In the genomic region with DNA sequence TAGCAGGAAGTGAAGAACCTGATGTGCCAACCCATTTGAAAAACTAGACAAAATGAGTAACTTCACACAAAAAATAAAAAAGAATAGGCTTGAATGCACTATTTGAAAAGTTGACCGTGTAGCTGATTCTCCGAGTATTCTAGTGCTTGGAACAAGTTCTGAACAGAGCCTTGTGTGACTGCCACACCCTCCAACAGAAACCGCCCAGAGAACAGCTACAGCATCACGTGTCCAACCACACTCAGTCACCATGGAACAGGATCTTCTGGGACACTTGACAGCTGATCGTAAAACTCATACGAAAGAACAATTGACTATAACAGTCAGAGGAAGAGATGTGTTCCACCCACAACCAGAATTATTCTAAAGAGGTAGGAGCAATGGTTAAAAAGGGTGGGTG, we compare ENCODE assay signal across 17 mouse cellular contexts.
"Had no signal": no experiment of that assay in that cellular context is flagged by ENCODE, and none has a peak within 500 bp of the region (broad histone marks: within the 10 kb centered on the region; RNA-seq: fewer than 3 reads in every experiment).

No protein-coding gene starts in this region.

- DNase-seq: kidney, adult 18-20 months; kidney, adult 9 months; kidney, postnatal 25 days; left cerebral cortex, postnatal 4 days; liver, postnatal 0 days; thymus, adult 18-20 months; thymus, postnatal 36 days had no signal

- H3K4me2 ChIP-seq: limb, embryonic 12.5 days; limb, embryonic 15.5 days; liver, embryonic 11.5 days; lung, embryonic 15.5 days; midbrain, embryonic 13.5 days had no signal

- H3K9me3 ChIP-seq: limb, embryonic 12.5 days; limb, embryonic 15.5 days; lung, embryonic 15.5 days; megakaryocyte, embryonic 14.5 days; midbrain, embryonic 10.5 days; midbrain, embryonic 13.5 days had no signal

- H3K27me3 ChIP-seq: limb, embryonic 12.5 days; limb, embryonic 15.5 days; lung, embryonic 15.5 days; megakaryocyte, embryonic 14.5 days; midbrain, embryonic 13.5 days had no signal

- H3K4me1 ChIP-seq: limb, embryonic 15.5 days; megakaryocyte, embryonic 14.5 days; midbrain, embryonic 10.5 days; midbrain, embryonic 13.5 days had no signal

- H3K4me3 ChIP-seq: limb, embryonic 12.5 days; limb, embryonic 15.5 days; lung, embryonic 15.5 days; megakaryocyte, embryonic 14.5 days; midbrain, embryonic 10.5 days; midbrain, embryonic 13.5 days had no signal

- H3K9ac ChIP-seq: limb, embryonic 12.5 days; limb, embryonic 15.5 days; liver, embryonic 14.5 days; liver, postnatal 0 days; lung, embryonic 15.5 days; midbrain, embryonic 13.5 days had no signal

- H3K36me3 ChIP-seq: limb, embryonic 12.5 days; limb, embryonic 15.5 days; lung, embryonic 15.5 days; midbrain, embryonic 10.5 days; midbrain, embryonic 13.5 days had no signal

- ATAC-seq: intestine, embryonic 16.5 days; liver, postnatal 0 days; midbrain, embryonic 13.5 days; midbrain, embryonic 16.5 days had no signal

- H3K27ac ChIP-seq: limb, embryonic 12.5 days; limb, embryonic 15.5 days; liver, embryonic 14.5 days; lung, embryonic 15.5 days; midbrain, embryonic 10.5 days; midbrain, embryonic 13.5 days had no signal
